ENCODE assay signal across 9 mouse cellular contexts in genomic region chr9:119558119-119558854, GRCm38 (mm10). TPM values are rescaled to one million over a fixed set of nuclear protein-coding genes. Genes with fewer than 3 reads are reported as not detected.
A peak's percentile ranks its signal among the peaks of the same experiment; 100 is the strongest.
DNase-seq lines count a peak whose midpoint lies in the region; ATAC-seq and TF ChIP-seq lines count a peak whose summit lies in the region.
"Had no signal": no experiment of that assay in that cellular context is flagged by ENCODE, and none has a peak within 500 bp of the region (broad histone marks: within the 10 kb centered on the region; RNA-seq: fewer than 3 reads in every experiment).

No protein-coding gene starts in this region.

- no peak for TF ChIP-seq POLR2A in kidney, adult 2 months (IDR thresholded peaks at IDR 0.05; ENCODE audit: low read depth, low read length)
- no peak for TF ChIP-seq POLR2A in CH12.LX (IDR thresholded peaks at IDR 0.05; ENCODE audit: low read depth, low read length)

- H3K27ac ChIP-seq in kidney, adult 2 months (ENCODE audit: insufficient read depth, low read depth, low read length), result no peak overlapping the region
- H3K27ac ChIP-seq in kidney, embryonic 16.5 days (ENCODE audit: low read length), result no peak overlapping the region
- no peak overlapping the region for H3K27ac ChIP-seq in CH12.LX (ENCODE audit: insufficient read depth, low read depth)
- H3K27ac ChIP-seq in embryonic facial prominence, embryonic 14.5 days (replicated peaks; ENCODE audit: low read depth, low read length), result no peak overlapping the region
- H3K27ac ChIP-seq in liver, embryonic 11.5 days (ENCODE audit: low read depth, low read length), result no peak overlapping the region
- H3K27ac ChIP-seq in stomach, embryonic 15.5 days, result no peak overlapping the region
- H3K27ac ChIP-seq: heart, embryonic 15.5 days had no signal

- CTCF ChIA-PET in Patski (lab: Charles Lee), result interaction anchor here (0.8 to 1.6 kb wide), 7 partner anchors 9 to 35 kb away, joined by 3 to 8 read pairs (median 5); no protein-coding TSS in a partner anchor

- ATAC-seq in kidney, embryonic 16.5 days (ENCODE audit: low FRiP score, low TSS enrichment), result no peak
- ATAC-seq in Patski, result peak; percentile 20
- peak; percentile 71; the same call in 1 of the 2 replicates for ATAC-seq in embryonic facial prominence, embryonic 14.5 days (ENCODE audit: low read depth)
- ATAC-seq in liver, embryonic 11.5 days (replicated peaks; ENCODE audit: low FRiP score), result 0 out of 2 replicates have a peak, but pooled peaks have one; percentile 15
- 0 out of 2 replicates have a peak, but pooled peaks have one; percentile 39 for ATAC-seq in stomach, embryonic 15.5 days (ENCODE audit: insufficient read depth, low FRiP score, low read depth)

- H3K79me2 ChIP-seq in CH12.LX (replicated peaks; ENCODE audit: control insufficient read depth, extremely low read depth, insufficient read depth, poor library complexity, severe bottlenecking), result no peaks in the 10 kb centered on the region

- H3K9me3 ChIP-seq in kidney, embryonic 16.5 days (ENCODE audit: low read length), result no peaks in the 10 kb centered on the region
- H3K9me3 ChIP-seq in CH12.LX (replicated peaks; ENCODE audit: low read length), result no peaks in the 10 kb centered on the region
- no peaks in the 10 kb centered on the region for H3K9me3 ChIP-seq in embryonic facial prominence, embryonic 14.5 days (ENCODE audit: control insufficient read depth, low read length)
- H3K9me3 ChIP-seq in liver, embryonic 11.5 days (ENCODE audit: control insufficient read depth, low read length), result no peaks in the 10 kb centered on the region
- no peaks in the 10 kb centered on the region for H3K9me3 ChIP-seq in stomach, embryonic 15.5 days
- H3K9me3 ChIP-seq: heart, embryonic 15.5 days had no signal

- intact Hi-C loops in heart, postnatal 25 days (cut with DNase I), result no loop called here

- no peak overlapping the region for H3K4me2 ChIP-seq in kidney, embryonic 16.5 days (replicated peaks; ENCODE audit: low read depth, low read length)
- H3K4me2 ChIP-seq in CH12.LX (ENCODE audit: insufficient read depth, low read depth, poor library complexity, severe bottlenecking), result no peak overlapping the region
- no peak overlapping the region for H3K4me2 ChIP-seq in embryonic facial prominence, embryonic 14.5 days (ENCODE audit: low read depth, low read length)
- no peak overlapping the region for H3K4me2 ChIP-seq in liver, embryonic 11.5 days
- no peak overlapping the region for H3K4me2 ChIP-seq in stomach, embryonic 15.5 days
- H3K4me2 ChIP-seq: heart, embryonic 15.5 days had no signal

- dilution Hi-C loops in CH12.LX (cut with MboI; ENCODE audit: extremely low pct_ligation_motif_present, extremely low pct_unique_long_range_greater_than_20kb, low sequenced_read_pairs), result no loop called here

- TF ChIP-seq CTCF in kidney, adult 2 months (conservative IDR thresholded peaks at IDR 0.05; ENCODE audit: insufficient read depth, insufficient read length, low read depth, low read length), result peak; percentile 60
- TF ChIP-seq CTCF in CH12.LX (conservative IDR thresholded peaks at IDR 0.05 in 1 of 2, IDR thresholded peaks at IDR 0.05 in 1 of 2; ENCODE audit: low read depth in 2 of 2, low read length in 2 of 2), result peak; percentile 38 to 82
- TF ChIP-seq CTCF in Patski (IDR thresholded peaks at IDR 0.05), result no peak

- no peaks in the 10 kb centered on the region for H3K27me3 ChIP-seq in kidney, adult 2 months (replicated peaks; ENCODE audit: control insufficient read depth, insufficient read depth, low read length)
- no peaks in the 10 kb centered on the region for H3K27me3 ChIP-seq in kidney, embryonic 16.5 days (ENCODE audit: insufficient read depth, low read length)
- H3K27me3 ChIP-seq in CH12.LX (replicated peaks) (no peaks in the 10 kb centered on the region), Patski (no peaks in the 10 kb centered on the region)
- H3K27me3 ChIP-seq in embryonic facial prominence, embryonic 14.5 days (replicated peaks; ENCODE audit: control insufficient read depth, insufficient read depth, low read length), result no peaks in the 10 kb centered on the region
- H3K27me3 ChIP-seq in liver, embryonic 11.5 days (replicated peaks; ENCODE audit: control insufficient read depth, insufficient read depth, low read length), result 0 out of 2 replicates have a peak, but pooled peaks cover 2% of the 10 kb centered on the region
- no peaks in the 10 kb centered on the region for H3K27me3 ChIP-seq in stomach, embryonic 15.5 days (replicated peaks)

- no peak overlapping the region for H3K9ac ChIP-seq in kidney, embryonic 16.5 days (replicated peaks; ENCODE audit: low read length)
- H3K9ac ChIP-seq in CH12.LX (ENCODE audit: insufficient read depth, low read depth), result no peak overlapping the region
- H3K9ac ChIP-seq in embryonic facial prominence, embryonic 14.5 days (ENCODE audit: low read depth, low read length), result no peak overlapping the region
- H3K9ac ChIP-seq in liver, embryonic 11.5 days (ENCODE audit: low read depth, low read length), result no peak overlapping the region
- no peak overlapping the region for H3K9ac ChIP-seq in stomach, embryonic 15.5 days
- H3K9ac ChIP-seq: heart, embryonic 15.5 days had no signal

- 36% methylated on average over 12 of the region's 12 CpGs for WGBS in kidney, adult 2 months
- 33% methylated on average over 12 of the region's 12 CpGs for WGBS in kidney, embryonic 16.5 days
- WGBS in embryonic facial prominence, embryonic 14.5 days, result 21% methylated on average over 12 of the region's 12 CpGs
- 25% methylated on average over 12 of the region's 12 CpGs for WGBS in liver, embryonic 11.5 days
- WGBS in stomach, embryonic 15.5 days, result 18% methylated on average over 12 of the region's 12 CpGs

- POLR2A ChIA-PET in Patski (lab: Charles Lee), result interaction anchor here (0.7 kb wide), 1 partner anchor 26 kb away, joined by 3 read pairs; no protein-coding TSS in a partner anchor

- DNase-seq in kidney, adult 2 months, result peak; percentile 34
- DNase-seq in CH12.LX (ENCODE audit: extremely low read depth), result no peak
- DNase-seq in Patski (ENCODE audit: low read depth, low spot score), result no peak
- DNase-seq in embryonic facial prominence, embryonic 14.5 days (ENCODE audit: low spot score), result peak; percentile 38
- DNase-seq in liver, embryonic 11.5 days (ENCODE audit: low spot score), result peak; percentile 58
- no peak for DNase-seq in heart, postnatal 25 days (ENCODE audit: low spot score)

- H3K4me1 ChIP-seq in kidney, adult 2 months (ENCODE audit: control insufficient read depth, insufficient read depth, low read length), result no peaks in the 10 kb centered on the region
- no peaks in the 10 kb centered on the region for H3K4me1 ChIP-seq in kidney, embryonic 16.5 days (ENCODE audit: insufficient read depth, low read length)
- peaks cover 0 to 11% of the 10 kb centered on the region in 2 experiments; a peak in 2 of 4 replicates for H3K4me1 ChIP-seq in CH12.LX (ENCODE audit: control insufficient read depth in 1 of 2, insufficient read depth in 2 of 2)
- H3K4me1 ChIP-seq in embryonic facial prominence, embryonic 14.5 days (ENCODE audit: control insufficient read depth, insufficient read depth, low read length), result no peaks in the 10 kb centered on the region; the same call in 1 of the 2 replicates
- H3K4me1 ChIP-seq in liver, embryonic 11.5 days (replicated peaks; ENCODE audit: control insufficient read depth, insufficient read depth, low read length), result no peaks in the 10 kb centered on the region
- peaks cover 6% of the 10 kb centered on the region; the same call in 1 of the 2 replicates for H3K4me1 ChIP-seq in stomach, embryonic 15.5 days

- in situ Hi-C loops in CH12.LX (cut with MboI; ENCODE audit: low pct_ligation_motif_present, low pct_unique_long_range_greater_than_20kb, low sequenced_read_pairs), result no loop called here
- in situ Hi-C loops in Patski (cut with MboI; ENCODE audit: low pct_unique_long_range_greater_than_20kb), result no loop called here

- TF ChIP-seq EP300 in CH12.LX (IDR thresholded peaks at IDR 0.05; ENCODE audit: low read length), result no peak

- H3K36me3 ChIP-seq in kidney, adult 2 months (ENCODE audit: control insufficient read depth, insufficient read depth, low read length), result no peaks in the 10 kb centered on the region
- no peaks in the 10 kb centered on the region for H3K36me3 ChIP-seq in kidney, embryonic 16.5 days (ENCODE audit: insufficient read depth, low read length)
- peaks cover 2 to 53% of the 10 kb centered on the region in 2 experiments for H3K36me3 ChIP-seq in CH12.LX (replicated peaks in 1 of 2; ENCODE audit: control insufficient read depth in 1 of 2, insufficient read depth in 1 of 2, low read length in 1 of 2)
- H3K36me3 ChIP-seq in embryonic facial prominence, embryonic 14.5 days (ENCODE audit: control insufficient read depth, insufficient read depth, low read length), result no peaks in the 10 kb centered on the region
- H3K36me3 ChIP-seq in liver, embryonic 11.5 days (ENCODE audit: control insufficient read depth, insufficient read depth, low read length), result no peaks in the 10 kb centered on the region
- no peaks in the 10 kb centered on the region for H3K36me3 ChIP-seq in stomach, embryonic 15.5 days
- H3K36me3 ChIP-seq: heart, embryonic 15.5 days had no signal

- H3K4me3 ChIP-seq in kidney, adult 2 months (ENCODE audit: insufficient read depth, low read depth, low read length), result no peak overlapping the region
- no peak overlapping the region for H3K4me3 ChIP-seq in kidney, embryonic 16.5 days (ENCODE audit: low read length)
- H3K4me3 ChIP-seq in CH12.LX (replicated peaks in 1 of 3; ENCODE audit: low read depth in 2 of 3, low read length in 2 of 3, poor library complexity in 1 of 3), result no peak overlapping the region
- H3K4me3 ChIP-seq in embryonic facial prominence, embryonic 14.5 days (ENCODE audit: low read depth, low read length), result no peak overlapping the region
- no peak overlapping the region for H3K4me3 ChIP-seq in liver, embryonic 11.5 days (ENCODE audit: low read depth, low read length)
- H3K4me3 ChIP-seq in stomach, embryonic 15.5 days (replicated peaks), result no peak overlapping the region
- H3K4me3 ChIP-seq: heart, embryonic 15.5 days had no signal

- peak; percentile 51 for TF ChIP-seq RAD21 in CH12.LX (IDR thresholded peaks at IDR 0.05; ENCODE audit: low read depth, low read length)

TF ChIP-seq in CH12.LX, 34 proteins besides CTCF, POLR2A, EP300 and RAD21 (continues in another document):
- no peak for TF ChIP-seq USF2 (conservative IDR thresholded peaks at IDR 0.05; ENCODE audit: low read depth, low read length)
- 0 out of 2 replicates have a peak, but pooled peaks have one; percentile 1 for TF ChIP-seq ZC3H11A (IDR thresholded peaks at IDR 0.05; ENCODE audit: low read depth, low read length)

RNA-seq across cellular contexts. Expression of gene Scn5a, which starts 20.5 kb away (rescaled TPM):
- polyA plus RNA-seq in kidney, adult 2 months (2012; rRNA removed), result 0.72 and 1.0 TPM in 2 replicates
- polyA plus RNA-seq in kidney, embryonic 16.5 days (2015; fragmentation: Nextera tagmentation; extraction: Ambion mirVana), result 0.13 and 0.25 TPM in 2 replicates
- total RNA-seq in CH12.LX (2012; rRNA removed) (6.0 and 9.0 TPM in 2 replicates), CH12.LX (2014; rRNA removed) (1.9 and 2.0 TPM in 2 replicates)
- polyA plus RNA-seq in CH12.LX (2012; ENCODE audit: insufficient read length, low read depth) (4.2 and 4.3 TPM in 2 replicates), Patski (2021) (11.9 TPM)
- 0.51 and 0.67 TPM in 2 replicates for polyA plus RNA-seq in embryonic facial prominence, embryonic 14.5 days (2014; fragmentation: Nextera tagmentation; extraction: Ambion mirVana)
- 0.22 TPM in 1 of 2 replicates, not detected in the other for polyA plus RNA-seq in liver, embryonic 11.5 days (2014; fragmentation: Nextera tagmentation; extraction: Ambion mirVana)
- polyA plus RNA-seq in stomach, embryonic 15.5 days (2015; fragmentation: Nextera tagmentation; extraction: Ambion mirVana), result 0.19 and 0.42 TPM in 2 replicates
- 100 to 1,000 TPM; 141 to 144 TPM for total RNA-seq in heart, postnatal 25 days (2021)

Comparison
In these comparisons a context has a peak if more than half of its experiments do, and no peak if none do; other contexts are left out.
1. DNase-seq: peak in kidney, adult 2 months (single experiment), embryonic facial prominence, embryonic 14.5 days (single experiment) and liver, embryonic 11.5 days (single experiment); none in CH12.LX (single experiment), Patski (single experiment) and heart, postnatal 25 days (single experiment).